Mouse (Mus musculus): ENCODE measurements around the gene Sh2b2. TPM values are rescaled to one million over a fixed set of nuclear protein-coding genes. Genes with fewer than 3 reads are reported as not detected.
"Not testable (repeated sequence)": the region's sequence is repeated elsewhere in the genome, so short reads cannot be mapped to it uniquely, and the experiment has no call there.

The Sh2b2 gene
- polyA plus RNA-seq, 1 experiment from 2014 or later: 3.1 TPM

GRCm38 (mm10) chr5:136230348-136231035 lies 15.9 kb downstream of the Sh2b2 start:
- Histone ChIP-seq H3K27me3 (replicated peaks) (peaks cover 5% of the 10 kb centered on the region; the same call in 1 of the 2 replicates), H3K9ac (no peak overlapping the region), H3K4me2 (replicated peaks) (no peak overlapping the region), H3K4me3 (replicated peaks) (no peak overlapping the region), H3K27ac (no peak overlapping the region), H3K4me1 (replicated peaks) (no peaks in the 10 kb centered on the region), H3K36me3 (no peaks in the 10 kb centered on the region), H3K9me3 (no peaks in the 10 kb centered on the region)
- no peak for ATAC-seq
- WGBS: 67% methylated on average over 4 of the region's 4 CpGs

GRCm38 (mm10) chr5:136226246-136226876 lies 20.0 kb downstream of the Sh2b2 start:
- ATAC-seq: no peak
- no peak overlapping the region for H3K27ac ChIP-seq
- H3K36me3 ChIP-seq: no peaks in the 10 kb centered on the region
- no peaks in the 10 kb centered on the region for H3K9me3 ChIP-seq
- H3K4me3 ChIP-seq (replicated peaks): no peak overlapping the region
- no peaks in the 10 kb centered on the region; the same call in 1 of the 2 replicates for H3K27me3 ChIP-seq (replicated peaks)
- H3K4me1 ChIP-seq (replicated peaks): no peaks in the 10 kb centered on the region
- 74% methylated on average over 7 of the region's 7 CpGs for WGBS
- H3K4me2 ChIP-seq (replicated peaks): no peak overlapping the region
- no peak overlapping the region for H3K9ac ChIP-seq

- no peak for ATAC-seq
- H3K4me1 ChIP-seq (replicated peaks): no peaks in the 10 kb centered on the region
- 87% methylated on average over 12 of the region's 12 CpGs for WGBS
Measured at GRCm38 (mm10) chr5:136218585-136218984, 27.8 kb downstream of the Sh2b2 start.

GRCm38 (mm10) chr5:136217932-136218381 lies 28.4 kb downstream of the Sh2b2 start:
- Histone ChIP-seq H3K27me3 (replicated peaks) (no peaks in the 10 kb centered on the region), H3K27ac (no peak overlapping the region), H3K9ac (no peak overlapping the region), H3K4me3 (replicated peaks) (no peak overlapping the region), H3K4me2 (replicated peaks) (no peak overlapping the region), H3K9me3 (no peaks in the 10 kb centered on the region), H3K4me1 (replicated peaks) (no peaks in the 10 kb centered on the region), H3K36me3 (no peaks in the 10 kb centered on the region)
- no peak for ATAC-seq
- WGBS: 62% methylated on average over 4 of the region's 4 CpGs

More at GRCm38 (mm10) chr5:136218585-136218984, 27.8 kb downstream of the Sh2b2 start:
- no peaks in the 10 kb centered on the region for H3K27me3 ChIP-seq (replicated peaks)
- no peaks in the 10 kb centered on the region for H3K9me3 ChIP-seq
- H3K27ac ChIP-seq: no peak overlapping the region
- H3K4me3 ChIP-seq (replicated peaks): no peak overlapping the region
- no peak overlapping the region for H3K9ac ChIP-seq
- no peak overlapping the region for H3K4me2 ChIP-seq (replicated peaks)
- no peaks in the 10 kb centered on the region for H3K36me3 ChIP-seq

- Histone ChIP-seq H3K4me2 (replicated peaks) (no peak overlapping the region), H3K27ac (no peak overlapping the region), H3K27me3 (replicated peaks) (no peaks in the 10 kb centered on the region), H3K4me3 (replicated peaks) (no peak overlapping the region), H3K4me1 (replicated peaks) (no peaks in the 10 kb centered on the region), H3K36me3 (no peaks in the 10 kb centered on the region), H3K9ac (no peak overlapping the region), H3K9me3 (no peaks in the 10 kb centered on the region)
- ATAC-seq: no peak
- WGBS: 72% methylated on average over 18 of the region's 18 CpGs
Measured at GRCm38 (mm10) chr5:136217004-136217665, 29.2 kb downstream of the Sh2b2 start.

- no peak overlapping the region for H3K9ac ChIP-seq
- no peak for ATAC-seq
- 79% methylated on average over 5 of the region's 5 CpGs for WGBS
Measured at GRCm38 (mm10) chr5:136215958-136216357, 30.4 kb downstream of the Sh2b2 start.

GRCm38 (mm10) chr5:136215211-136215610 lies 31.1 kb downstream of the Sh2b2 start:
- H3K9ac ChIP-seq: no peak overlapping the region
- no peaks in the 10 kb centered on the region for H3K4me1 ChIP-seq (replicated peaks)
- no peak overlapping the region for H3K4me2 ChIP-seq (replicated peaks)
- no peaks in the 10 kb centered on the region for H3K36me3 ChIP-seq
- 84% methylated on average over 3 of the region's 3 CpGs for WGBS
- no peaks in the 10 kb centered on the region for H3K27me3 ChIP-seq (replicated peaks)
- no peak overlapping the region for H3K27ac ChIP-seq
- ATAC-seq: no peak
- H3K9me3 ChIP-seq: no peaks in the 10 kb centered on the region
- no peak overlapping the region for H3K4me3 ChIP-seq (replicated peaks)

More at GRCm38 (mm10) chr5:136215958-136216357, 30.4 kb downstream of the Sh2b2 start:
- H3K4me2 ChIP-seq (replicated peaks): no peak overlapping the region
- no peaks in the 10 kb centered on the region for H3K27me3 ChIP-seq (replicated peaks)
- no peaks in the 10 kb centered on the region for H3K4me1 ChIP-seq (replicated peaks)
- no peak overlapping the region for H3K27ac ChIP-seq
- no peak overlapping the region for H3K4me3 ChIP-seq (replicated peaks)
- no peaks in the 10 kb centered on the region for H3K36me3 ChIP-seq
- no peaks in the 10 kb centered on the region for H3K9me3 ChIP-seq

- no peaks in the 10 kb centered on the region for H3K36me3 ChIP-seq
- H3K4me2 ChIP-seq (replicated peaks): no peak overlapping the region
- 79% methylated on average over 5 of the region's 5 CpGs for WGBS
- H3K9me3 ChIP-seq: no peaks in the 10 kb centered on the region
- no peak for ATAC-seq
- H3K27ac ChIP-seq: no peak overlapping the region
- H3K27me3 ChIP-seq (replicated peaks): no peaks in the 10 kb centered on the region
- no peaks in the 10 kb centered on the region for H3K4me1 ChIP-seq (replicated peaks)
- H3K4me3 ChIP-seq (replicated peaks): no peak overlapping the region
- no peak overlapping the region for H3K9ac ChIP-seq
Measured at GRCm38 (mm10) chr5:136213716-136214115, 32.6 kb downstream of the Sh2b2 start.

GRCm38 (mm10) chr5:136212716-136213115 lies 33.6 kb downstream of the Sh2b2 start:
- no peaks in the 10 kb centered on the region for H3K4me1 ChIP-seq (replicated peaks)
- WGBS: 90% methylated on average over 11 of the region's 11 CpGs
- no peak overlapping the region for H3K27ac ChIP-seq
- H3K9ac ChIP-seq: no peak overlapping the region
- no peaks in the 10 kb centered on the region for H3K9me3 ChIP-seq
- no peak for ATAC-seq
- H3K4me2 ChIP-seq (replicated peaks): no peak overlapping the region
- no peaks in the 10 kb centered on the region for H3K36me3 ChIP-seq
- H3K27me3 ChIP-seq (replicated peaks): no peaks in the 10 kb centered on the region
- no peak overlapping the region for H3K4me3 ChIP-seq (replicated peaks)

- H3K4me3 ChIP-seq (replicated peaks): not testable (repeated sequence)
Measured at GRCm38 (mm10) chr5:136211341-136212102, 34.8 kb downstream of the Sh2b2 start.

GRCm38 (mm10) chr5:136210549-136210948 lies 35.8 kb downstream of the Sh2b2 start:
- no peak for ATAC-seq
- Histone ChIP-seq H3K4me1 (replicated peaks) (no peaks in the 10 kb centered on the region), H3K36me3 (no peaks in the 10 kb centered on the region), H3K9ac (no peak overlapping the region), H3K9me3 (no peaks in the 10 kb centered on the region), H3K27ac (no peak overlapping the region), H3K4me3 (replicated peaks) (no peak overlapping the region), H3K4me2 (replicated peaks) (no peak overlapping the region), H3K27me3 (replicated peaks) (no peaks in the 10 kb centered on the region)
- 72% methylated on average over 5 of the region's 5 CpGs for WGBS

More at GRCm38 (mm10) chr5:136211341-136212102, 34.8 kb downstream of the Sh2b2 start:
- not testable (repeated sequence) for H3K9ac ChIP-seq; H3K27ac ChIP-seq; H3K27me3 ChIP-seq (replicated peaks); H3K9me3 ChIP-seq; H3K4me2 ChIP-seq (replicated peaks); ATAC-seq; H3K36me3 ChIP-seq; H3K4me1 ChIP-seq (replicated peaks)
- 91% methylated on average over 14 of the region's 14 CpGs for WGBS

GRCm38 (mm10) chr5:136201832-136202231 lies 44.5 kb downstream of the Sh2b2 start:
- Histone ChIP-seq H3K4me3 (replicated peaks) (no peak overlapping the region), H3K4me2 (replicated peaks) (no peak overlapping the region), H3K36me3 (peaks cover 2% of the 10 kb centered on the region; the same call in 1 of the 2 replicates), H3K9me3 (no peaks in the 10 kb centered on the region), H3K4me1 (replicated peaks) (peaks cover 7% of the 10 kb centered on the region), H3K9ac (no peak overlapping the region), H3K27me3 (replicated peaks) (no peaks in the 10 kb centered on the region), H3K27ac (no peak overlapping the region)
- peak; percentile 50 for ATAC-seq
- WGBS: 34% methylated on average over 7 of the region's 7 CpGs

Data from intestine, embryonic 15.5 days (tissue).